Mouse (Mus musculus) neural tube, embryonic 13.5 days (tissue): ENCODE data around the gene Pold1. TPM values are rescaled to one million over a fixed set of nuclear protein-coding genes. Genes with fewer than 3 reads are reported as not detected.

Experiments
- ATAC-seq: fragments of 200-750 bp; cut with Nextera tagmentation; 2 replicates; pipeline ENCODE4 v1.8.0; 2017; ENCODE audit warnings: low read depth, mild to moderate bottlenecking, moderate TSS enrichment, moderate library complexity
- H3K27ac ChIP-seq: fragments of 300-500 bp; sonication (generic); replicated peaks from 2 replicates; pipeline ENCODE4 v1.5.1; 2015; ENCODE audit warnings: moderate library complexity, mild to moderate bottlenecking, inconsistent platforms
- H3K27me3 ChIP-seq: fragments of 300-500 bp; sonication (generic); 2 replicates; pipeline ENCODE4 v1.6.1; 2015; ENCODE audit warnings: mild to moderate bottlenecking, inconsistent platforms
- H3K36me3 ChIP-seq: fragments of 300-500 bp; sonication (generic); 2 replicates; pipeline ENCODE4 v1.6.1; 2015; ENCODE audit warnings: mild to moderate bottlenecking, inconsistent platforms
- H3K4me1 ChIP-seq: fragments of 300-500 bp; sonication (generic); replicated peaks from 2 replicates; pipeline ENCODE4 v1.6.1; 2015; ENCODE audit warnings: inconsistent platforms
- H3K4me2 ChIP-seq: fragments of 300-500 bp; sonication (generic); 2 replicates; pipeline ENCODE4 v1.6.1; 2015; ENCODE audit warnings: inconsistent platforms, mild to moderate bottlenecking, moderate library complexity
- H3K4me3 ChIP-seq: fragments of 300-500 bp; sonication (generic); 2 replicates; pipeline ENCODE4 v1.5.1; 2015; ENCODE audit warnings: mild to moderate bottlenecking, inconsistent platforms
- H3K9ac ChIP-seq: fragments of 300-500 bp; sonication (generic); 2 replicates; pipeline ENCODE4 v1.6.1; 2015; ENCODE audit warnings: moderate library complexity, mild to moderate bottlenecking, inconsistent platforms
- H3K9me3 ChIP-seq: fragments of 300-500 bp; sonication (generic); 2 replicates; pipeline ENCODE4 v1.6.1; 2016; ENCODE audit warnings: inconsistent platforms
- WGBS: fragments of 180-500 bp; shearing (Covaris S2); methylation state at CpG from one replicate; pipeline ENCODE4 v1.1.7; 2015; 5-methylcytosine and 5-hydroxymethylcytosine counted together
- polyA plus RNA-seq: library from polyadenylated mRNA; unstranded; fragments of >200 nt; fragmentation: Nextera tagmentation; extraction: Ambion mirVana; gene quantifications from 2 replicates; pipeline ENCODE4 v1.2.1, GENCODE M21; 2015

The Pold1 gene
- polyA plus RNA-seq, 1 experiment from 2014 or later: 22.5 TPM

DNA sequence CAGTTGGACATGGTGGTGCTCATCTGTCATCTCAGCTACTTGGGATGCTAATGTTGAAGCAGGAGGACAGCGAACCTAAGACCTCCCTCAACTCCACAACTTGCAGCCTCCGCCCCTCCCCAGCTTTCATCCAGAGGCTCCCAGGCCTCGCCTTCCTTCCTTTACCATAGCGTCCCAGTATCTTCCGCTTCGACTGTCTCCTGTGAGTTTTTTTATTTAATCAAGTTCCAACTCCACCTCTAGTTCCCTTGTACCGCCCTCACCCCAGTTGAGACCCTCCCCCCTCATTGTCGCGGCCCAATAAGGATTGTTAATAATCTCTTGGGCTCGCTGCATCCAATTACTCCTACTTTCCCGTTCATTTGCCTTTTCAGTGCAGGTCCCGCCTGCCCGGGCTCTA is 41.3 kb upstream of the Pold1 start:
- peak; percentile 2; the same call in 1 of the 2 replicates for ATAC-seq
- peak overlapping the region; percentile 71 for H3K9ac ChIP-seq
- H3K27ac ChIP-seq: peak overlapping the region; percentile 67
- no peaks in the 10 kb centered on the region for H3K36me3 ChIP-seq
- peak overlapping the region; percentile 92 for H3K4me2 ChIP-seq
- no peaks in the 10 kb centered on the region for H3K9me3 ChIP-seq
- 1% methylated on average over 13 of the region's 13 CpGs for WGBS
- H3K4me1 ChIP-seq: peaks cover 77% of the 10 kb centered on the region
- H3K27me3 ChIP-seq: peaks cover 40% of the 10 kb centered on the region
- peak overlapping the region; percentile 64 for H3K4me3 ChIP-seq

DNA sequence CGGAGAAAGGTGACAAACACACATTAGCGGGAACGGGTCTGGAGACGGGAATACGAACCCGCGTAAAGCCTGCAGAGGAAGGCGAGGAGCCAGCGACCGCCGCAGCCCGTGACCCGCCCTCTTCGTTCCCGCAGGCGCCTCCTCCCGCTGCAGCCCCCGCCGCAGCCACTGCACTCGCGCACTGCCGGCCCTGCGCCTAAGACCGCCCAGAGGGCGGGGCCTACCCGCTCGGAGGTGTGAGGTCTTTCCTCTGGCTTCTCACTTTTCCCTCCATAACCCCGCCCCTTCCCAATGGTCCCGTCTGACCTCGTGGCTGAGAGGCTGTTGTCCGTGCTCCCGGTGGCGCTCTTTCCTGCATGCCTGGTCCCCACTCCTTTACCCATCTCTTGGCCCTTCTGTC is 40.5 kb upstream of the Pold1 start:
- peaks cover 41% of the 10 kb centered on the region for H3K27me3 ChIP-seq
- peak overlapping the region; percentile 64 for H3K4me3 ChIP-seq
- peak; percentile 3 for ATAC-seq
- peak overlapping the region; percentile 92 for H3K4me2 ChIP-seq
- H3K9me3 ChIP-seq: no peaks in the 10 kb centered on the region
- under 1% methylated on average over 33 of the region's 33 CpGs for WGBS
- no peaks in the 10 kb centered on the region for H3K36me3 ChIP-seq
- H3K27ac ChIP-seq: peak overlapping the region; percentile 67
- peaks cover 70% of the 10 kb centered on the region for H3K4me1 ChIP-seq
- peak overlapping the region; percentile 71 for H3K9ac ChIP-seq

DNA sequence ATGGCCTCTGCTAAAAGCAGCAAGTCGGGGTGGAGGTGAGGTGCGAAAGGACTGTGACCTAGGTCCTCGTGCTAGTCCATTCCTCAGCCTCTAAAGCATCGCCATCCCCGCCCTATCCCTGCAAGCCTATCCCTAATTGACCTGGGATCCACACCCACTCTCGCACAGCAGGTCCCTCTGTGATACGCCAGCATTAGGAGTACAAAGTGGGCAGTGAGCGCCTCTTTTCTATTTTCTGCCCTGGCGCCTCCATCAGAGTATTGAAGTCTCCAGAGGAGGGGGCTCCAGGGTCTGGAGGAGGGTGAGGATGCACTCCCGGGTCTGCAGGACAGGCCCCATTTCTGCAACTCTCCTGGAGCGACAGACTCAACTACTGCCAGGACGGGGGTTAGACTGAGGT is 39.7 kb upstream of the Pold1 start:
- WGBS: 10% methylated on average over 12 of the region's 12 CpGs

DNA sequence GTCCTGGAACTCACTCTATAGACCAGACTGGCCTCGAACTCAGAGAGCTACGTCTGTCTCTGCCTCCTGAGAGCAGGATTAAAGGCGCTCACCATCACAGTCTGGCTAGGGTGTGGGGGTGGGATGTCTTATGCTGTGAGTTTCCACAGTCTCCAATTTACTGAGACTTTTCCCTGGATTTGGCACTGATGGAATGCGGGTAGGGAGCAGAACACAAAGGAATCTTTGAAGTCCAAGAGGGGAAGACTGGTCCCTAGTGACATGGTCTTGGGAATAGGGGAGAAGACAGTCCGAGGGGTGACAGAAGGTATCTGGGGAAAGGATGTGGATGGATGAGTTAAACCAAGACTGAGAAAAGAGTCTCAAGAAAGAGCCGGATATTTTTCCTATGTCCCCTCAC is 39.0 kb upstream of the Pold1 start:
- 34% methylated on average over 6 of the region's 6 CpGs for WGBS
- no peaks in the 10 kb centered on the region for H3K9me3 ChIP-seq
- H3K4me2 ChIP-seq: peak overlapping the region; percentile 92
- peak overlapping the region; percentile 64 for H3K4me3 ChIP-seq
- H3K9ac ChIP-seq: peak overlapping the region; percentile 71
- no peaks in the 10 kb centered on the region for H3K36me3 ChIP-seq
- peaks cover 34% of the 10 kb centered on the region for H3K27me3 ChIP-seq
- H3K4me1 ChIP-seq: peaks cover 56% of the 10 kb centered on the region
- no peak overlapping the region for H3K27ac ChIP-seq
- no peak for ATAC-seq

More for the DNA sequence above, 39.7 kb upstream of the Pold1 start:
- H3K36me3 ChIP-seq: no peaks in the 10 kb centered on the region
- peak overlapping the region; percentile 67; the same call in 1 of the 2 replicates for H3K27ac ChIP-seq
- H3K27me3 ChIP-seq: peaks cover 41% of the 10 kb centered on the region
- H3K4me1 ChIP-seq: peaks cover 62% of the 10 kb centered on the region
- peak overlapping the region; percentile 64 for H3K4me3 ChIP-seq
- peak overlapping the region; percentile 92 for H3K4me2 ChIP-seq
- no peak for ATAC-seq
- peak overlapping the region; percentile 71 for H3K9ac ChIP-seq
- no peaks in the 10 kb centered on the region for H3K9me3 ChIP-seq

DNA sequence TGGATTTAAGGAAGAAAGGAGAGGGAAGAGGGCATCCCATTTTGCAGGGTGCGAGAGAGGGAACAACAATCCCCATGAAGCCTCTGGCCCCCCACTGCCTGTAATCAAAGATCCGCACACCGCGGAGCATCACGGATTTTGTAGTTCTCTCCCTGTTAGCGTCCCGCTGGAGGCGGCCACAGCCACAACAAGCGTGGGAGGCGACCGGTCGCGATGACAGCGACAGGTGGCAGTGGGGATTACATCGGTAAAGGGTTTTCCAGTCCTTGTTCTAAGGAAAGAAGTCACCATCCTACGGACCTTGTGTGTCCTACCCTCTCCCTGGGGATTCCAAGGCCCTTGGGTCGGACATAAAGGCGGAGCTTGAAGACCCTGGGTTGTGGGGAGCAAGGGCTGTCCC is 38.3 kb upstream of the Pold1 start:
- peaks cover 48% of the 10 kb centered on the region for H3K4me1 ChIP-seq
- under 1% methylated on average over 18 of the region's 18 CpGs for WGBS
- peak; percentile 15; the same call in 1 of the 2 replicates for ATAC-seq
- peak overlapping the region; percentile 64 for H3K4me3 ChIP-seq
- H3K36me3 ChIP-seq: no peaks in the 10 kb centered on the region
- peak overlapping the region; percentile 71 for H3K9ac ChIP-seq
- peaks cover 27% of the 10 kb centered on the region for H3K27me3 ChIP-seq
- H3K27ac ChIP-seq: 0 out of 2 replicates have a peak overlapping the region, but pooled peaks have one; percentile 71
- H3K9me3 ChIP-seq: no peaks in the 10 kb centered on the region
- H3K4me2 ChIP-seq: peak overlapping the region; percentile 92

DNA sequence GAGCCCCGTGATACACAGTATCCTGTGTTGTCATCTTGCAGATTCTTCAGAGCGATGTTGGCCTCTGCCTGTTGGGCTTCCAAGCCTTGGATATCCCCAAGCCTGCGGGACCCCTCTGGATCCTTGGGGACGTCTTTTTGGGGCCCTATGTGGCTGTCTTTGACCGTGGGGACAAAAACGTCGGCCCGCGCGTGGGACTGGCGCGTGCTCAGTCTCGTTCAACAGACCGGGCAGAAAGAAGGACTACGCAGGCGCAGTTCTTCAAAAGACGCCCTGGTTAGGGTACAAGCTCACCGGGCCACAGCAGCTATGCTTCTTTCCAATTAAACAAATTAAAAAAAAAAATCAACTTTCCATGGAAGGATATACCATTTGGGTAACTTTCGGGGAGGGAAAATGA is 37.9 kb upstream of the Pold1 start:
- 8% methylated on average over 19 of the region's 19 CpGs for WGBS
- no peaks in the 10 kb centered on the region for H3K36me3 ChIP-seq
- peak overlapping the region; percentile 92 for H3K4me2 ChIP-seq
- peak overlapping the region; percentile 71 for H3K9ac ChIP-seq
- peak overlapping the region; percentile 71 for H3K27ac ChIP-seq
- peak overlapping the region; percentile 64 for H3K4me3 ChIP-seq
- no peaks in the 10 kb centered on the region for H3K9me3 ChIP-seq
- peaks cover 23% of the 10 kb centered on the region for H3K27me3 ChIP-seq
- peaks cover 44% of the 10 kb centered on the region for H3K4me1 ChIP-seq
- ATAC-seq: no peak

DNA sequence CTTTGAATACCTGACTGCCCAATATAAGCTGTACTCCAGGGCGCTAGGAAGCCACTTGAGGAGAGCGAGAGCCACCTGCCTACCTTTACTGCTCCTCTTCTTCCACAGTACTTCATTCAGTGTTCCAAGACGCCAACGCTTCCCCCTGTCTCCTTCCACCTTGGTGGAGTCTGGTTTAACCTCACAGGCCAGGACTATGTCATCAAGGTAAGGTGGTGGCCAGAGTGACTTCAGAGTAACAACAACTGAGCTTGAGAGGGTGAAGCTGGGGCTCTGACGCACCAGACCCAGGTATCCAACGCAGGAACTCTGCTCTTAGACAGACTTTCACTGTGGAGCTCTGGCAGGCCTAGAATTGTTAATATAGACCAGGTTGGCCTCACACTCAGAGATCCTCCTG is 37.0 kb upstream of the Pold1 start:
- Histone ChIP-seq H3K27me3 (peaks cover 20% of the 10 kb centered on the region), H3K4me1 (peaks cover 37% of the 10 kb centered on the region), H3K4me3 (no peak overlapping the region), H3K4me2 (no peak overlapping the region), H3K9me3 (no peaks in the 10 kb centered on the region), H3K36me3 (no peaks in the 10 kb centered on the region), H3K27ac (no peak overlapping the region), H3K9ac (no peak overlapping the region)
- WGBS: 91% methylated on average over 6 of the region's 6 CpGs
- no peak for ATAC-seq

DNA sequence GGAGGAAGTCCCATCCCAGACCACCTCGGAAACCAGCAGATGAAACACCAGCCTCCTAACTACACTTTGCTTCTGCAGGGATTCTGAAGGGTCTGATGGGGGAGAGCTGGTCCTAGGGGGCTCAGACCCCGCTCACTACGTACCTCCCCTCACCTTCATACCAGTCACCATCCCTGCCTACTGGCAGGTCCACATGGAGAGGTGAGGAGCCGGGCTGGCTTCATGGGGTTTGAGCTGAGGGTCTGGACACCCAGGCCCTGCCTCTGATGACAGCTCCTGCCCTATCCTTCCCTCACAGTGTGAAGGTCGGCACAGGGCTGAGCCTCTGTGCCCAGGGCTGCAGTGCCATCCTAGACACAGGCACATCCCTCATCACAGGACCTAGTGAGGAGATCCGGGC is 36.3 kb upstream of the Pold1 start:
- H3K36me3 ChIP-seq: no peaks in the 10 kb centered on the region
- H3K4me3 ChIP-seq: no peak overlapping the region
- WGBS: 88% methylated on average over 6 of the region's 6 CpGs
- peaks cover 20% of the 10 kb centered on the region for H3K27me3 ChIP-seq
- no peaks in the 10 kb centered on the region for H3K9me3 ChIP-seq
- H3K4me2 ChIP-seq: no peak overlapping the region
- ATAC-seq: no peak
- no peak overlapping the region for H3K9ac ChIP-seq
- peaks cover 33% of the 10 kb centered on the region for H3K4me1 ChIP-seq
- H3K27ac ChIP-seq: no peak overlapping the region

DNA sequence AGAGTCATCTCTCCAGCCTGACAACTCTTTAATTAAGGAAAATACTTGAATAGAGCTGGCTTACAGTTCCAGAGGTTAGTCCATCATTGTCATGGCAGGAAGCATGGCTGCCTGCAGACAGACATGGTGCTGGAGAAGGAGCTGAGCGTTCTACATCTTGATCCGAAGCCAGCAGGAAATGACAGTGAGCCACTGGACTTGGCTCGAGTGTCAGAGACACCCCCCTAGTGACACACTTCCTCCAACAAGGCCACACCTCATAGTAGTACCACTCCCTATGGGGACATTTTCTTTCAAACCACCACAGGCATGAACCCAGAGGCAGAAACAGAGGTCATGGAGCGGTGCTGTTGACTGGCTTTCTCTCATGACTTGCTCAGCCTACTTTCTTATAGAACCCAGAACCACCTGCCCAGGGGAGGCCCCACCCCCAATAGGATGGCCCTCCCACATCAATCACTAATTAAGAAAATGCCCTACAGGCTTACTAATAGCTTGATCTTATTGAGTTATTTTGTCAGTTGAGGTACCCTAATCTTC is 35.7 kb upstream of the Pold1 start:
- no peaks in the 10 kb centered on the region for H3K36me3 ChIP-seq
- H3K9me3 ChIP-seq: no peaks in the 10 kb centered on the region
- no peak for ATAC-seq
- whole genome bisulfite sequencing: 86% methylated on average over 4 of the region's 4 CpGs
- no peak overlapping the region for H3K9ac ChIP-seq
- H3K4me2 ChIP-seq: no peak overlapping the region
- H3K4me3 ChIP-seq: no peak overlapping the region
- peaks cover 28% of the 10 kb centered on the region for H3K4me1 ChIP-seq
- H3K27me3 ChIP-seq: peaks cover 20% of the 10 kb centered on the region
- H3K27ac ChIP-seq: no peak overlapping the region

DNA sequence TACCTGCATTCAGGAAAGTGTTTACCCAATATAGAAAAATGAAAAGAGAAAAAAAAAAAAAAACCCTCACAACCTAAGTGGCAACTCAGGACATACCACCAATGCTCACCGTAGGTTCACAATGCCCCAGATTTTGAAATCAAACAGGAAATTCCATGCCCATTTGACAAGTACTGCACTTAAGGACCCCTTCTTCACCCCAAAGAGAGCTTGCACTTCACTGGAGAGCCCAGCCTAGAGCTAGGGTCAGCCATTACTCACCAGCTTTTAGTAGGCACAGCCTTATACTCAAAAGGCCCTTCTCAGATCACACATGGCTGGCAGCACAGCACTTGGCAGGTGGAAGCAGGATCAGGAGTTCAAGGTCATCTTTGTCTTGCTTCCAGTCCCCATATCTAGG is 34.5 kb upstream of the Pold1 start:
- H3K27me3 ChIP-seq: peaks cover 15% of the 10 kb centered on the region
- peaks cover 16% of the 10 kb centered on the region for H3K4me1 ChIP-seq
- H3K9ac ChIP-seq: no peak overlapping the region
- 85% methylated on average over 1 of the region's 1 CpGs for WGBS
- H3K4me2 ChIP-seq: no peak overlapping the region
- H3K9me3 ChIP-seq: 0 out of 2 replicates have a peak, but pooled peaks cover 9% of the 10 kb centered on the region
- ATAC-seq: no peak
- no peaks in the 10 kb centered on the region for H3K36me3 ChIP-seq
- no peak overlapping the region for H3K4me3 ChIP-seq
- no peak overlapping the region for H3K27ac ChIP-seq

DNA sequence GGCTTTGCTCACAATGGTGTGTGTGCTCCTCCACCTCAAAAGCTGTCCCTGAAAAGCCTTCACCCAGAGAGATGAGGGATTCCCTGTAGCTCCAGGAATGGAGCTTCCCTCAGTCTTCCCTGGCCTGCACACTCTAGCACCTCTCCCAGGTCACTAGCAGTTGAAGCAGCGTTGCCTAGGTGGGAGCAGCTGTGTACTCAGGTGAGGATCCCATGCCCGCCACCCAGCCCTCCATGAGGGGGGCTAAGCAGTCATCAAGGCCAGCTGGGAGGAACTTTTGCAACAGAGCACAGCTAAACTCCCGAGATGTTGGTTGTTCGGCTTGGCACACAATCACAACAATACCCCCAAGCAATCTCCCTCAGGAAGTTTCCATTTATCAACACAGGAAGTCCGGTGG is 34.1 kb upstream of the Pold1 start:
- ATAC-seq: no peak
- H3K4me3 ChIP-seq: no peak overlapping the region
- no peak overlapping the region for H3K4me2 ChIP-seq
- H3K9me3 ChIP-seq: 0 out of 2 replicates have a peak, but pooled peaks cover 9% of the 10 kb centered on the region
- 79% methylated on average over 5 of the region's 5 CpGs for WGBS
- H3K36me3 ChIP-seq: no peaks in the 10 kb centered on the region
- H3K9ac ChIP-seq: no peak overlapping the region
- H3K4me1 ChIP-seq: peaks cover 11% of the 10 kb centered on the region
- no peak overlapping the region for H3K27ac ChIP-seq
- H3K27me3 ChIP-seq: peaks cover 11% of the 10 kb centered on the region

DNA sequence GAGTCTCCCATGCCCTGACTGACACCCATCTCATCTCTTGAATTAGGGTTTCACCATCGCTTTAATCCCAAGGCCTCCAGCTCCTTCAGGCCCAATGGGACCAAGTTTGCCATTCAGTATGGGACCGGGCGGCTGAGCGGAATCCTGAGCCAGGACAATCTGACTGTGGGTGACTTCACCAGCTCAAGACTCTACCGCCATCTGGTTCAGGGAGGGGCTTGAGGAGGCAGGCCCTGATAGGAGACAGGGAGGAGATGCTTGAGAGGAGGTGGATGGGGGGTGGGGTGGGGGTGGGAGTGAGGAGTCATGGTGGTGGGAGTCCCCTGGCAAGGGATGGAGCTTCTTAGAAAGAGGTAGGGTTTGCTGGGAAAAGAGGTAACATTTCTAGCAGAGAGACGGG is 33.0 kb upstream of the Pold1 start:
- H3K4me1 ChIP-seq: peaks cover 4% of the 10 kb centered on the region; the same call in 1 of the 2 replicates
- H3K9ac ChIP-seq: no peak overlapping the region
- no peak overlapping the region for H3K4me3 ChIP-seq
- 77% methylated on average over 6 of the region's 6 CpGs for WGBS
- H3K27ac ChIP-seq: no peak overlapping the region
- H3K4me2 ChIP-seq: no peak overlapping the region
- ATAC-seq: no peak
- no peaks in the 10 kb centered on the region for H3K36me3 ChIP-seq
- 0 out of 2 replicates have a peak, but pooled peaks cover 9% of the 10 kb centered on the region for H3K9me3 ChIP-seq
- H3K27me3 ChIP-seq: peaks cover 3% of the 10 kb centered on the region; the same call in 1 of the 2 replicates

DNA sequence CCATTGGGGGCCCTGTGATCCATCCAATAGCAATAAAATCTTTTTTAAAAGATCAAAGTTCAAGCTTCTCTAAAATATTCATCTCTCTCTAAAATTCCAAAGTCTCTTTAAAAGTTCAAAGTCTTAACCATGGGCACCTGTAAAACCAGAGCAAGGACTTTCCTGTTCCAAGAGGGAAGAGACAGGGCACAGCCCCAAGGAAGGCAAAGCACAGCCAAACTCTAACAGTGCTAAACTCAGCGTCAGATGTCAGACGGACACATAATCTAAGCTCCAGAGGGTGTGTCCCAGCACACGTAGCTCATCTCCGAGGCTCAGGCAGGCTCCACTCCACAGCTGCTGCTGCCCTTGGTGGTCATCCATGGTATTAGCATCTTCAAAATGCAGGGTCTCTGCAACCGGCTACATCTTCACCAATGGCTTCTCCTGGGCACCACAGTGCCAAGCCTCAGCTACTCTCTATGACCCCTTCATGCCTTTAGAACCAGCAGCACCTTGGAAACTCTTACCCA is 27.7 kb upstream of the Pold1 start:
- ATAC-seq: no peak
- no peak overlapping the region for H3K4me2 ChIP-seq
- no peaks in the 10 kb centered on the region for H3K36me3 ChIP-seq
- 0 out of 2 replicates have a peak, but pooled peaks cover 9% of the 10 kb centered on the region for H3K9me3 ChIP-seq
- H3K27ac ChIP-seq: no peak overlapping the region
- WGBS: 42% methylated on average over 5 of the region's 5 CpGs
- H3K9ac ChIP-seq: no peak overlapping the region
- H3K4me3 ChIP-seq: no peak overlapping the region
- no peaks in the 10 kb centered on the region for H3K27me3 ChIP-seq
- no peaks in the 10 kb centered on the region for H3K4me1 ChIP-seq
